Mouse (Mus musculus): ENCODE results near the gene Wipi1. TPM values are rescaled to one million over a fixed set of nuclear protein-coding genes. Genes with fewer than 3 reads are reported as not detected.

Gene Wipi1
- total and polyA plus RNA-seq, 3 experiments, result 1.8 to 2.2 (median 2.0) TPM

DNA sequence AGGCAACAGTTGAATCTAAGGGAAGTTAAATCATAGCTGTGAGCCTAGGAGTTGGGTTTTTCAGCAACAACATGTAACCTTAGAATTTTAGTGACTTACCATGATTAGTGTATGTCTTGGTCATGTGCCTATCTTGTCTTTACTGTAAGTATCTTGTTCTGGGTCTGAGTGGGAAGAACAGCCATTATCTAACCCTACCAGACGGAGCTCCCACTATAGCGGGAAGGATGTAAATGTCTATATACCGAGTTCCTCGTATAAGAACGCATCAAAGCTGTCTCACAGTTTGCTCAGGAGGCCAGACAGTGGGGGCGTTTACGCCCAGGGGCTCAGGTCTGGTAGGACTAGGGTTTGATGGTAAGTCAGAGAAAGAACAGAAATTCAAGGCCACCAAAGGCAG, 44.5 kb upstream of the Wipi1 start:
- no peak for TF ChIP-seq CHD1 (IDR thresholded peaks at IDR 0.05; ENCODE audit: low read depth, low read length)
- TF ChIP-seq MXI1 (IDR thresholded peaks at IDR 0.05; ENCODE audit: low read depth, low read length), result no peak
- TF ChIP-seq USF1 (IDR thresholded peaks at IDR 0.05; ENCODE audit: low read depth, low read length), result no peak
- no peak for TF ChIP-seq TCF12 (IDR thresholded peaks at IDR 0.05; ENCODE audit: low read depth, low read length)
- no peak for TF ChIP-seq MAX (IDR thresholded peaks at IDR 0.05; ENCODE audit: low read length)
- no peak for TF ChIP-seq EP300 (IDR thresholded peaks at IDR 0.05; ENCODE audit: low read length)
- no peak for TF ChIP-seq NELFE (IDR thresholded peaks at IDR 0.05; ENCODE audit: low read depth, low read length)
- no peak for TF ChIP-seq USF2 (conservative IDR thresholded peaks at IDR 0.05; ENCODE audit: low read depth, low read length)
- no peak for TF ChIP-seq GABPA (IDR thresholded peaks at IDR 0.05; ENCODE audit: insufficient replicate concordance, low read depth, low read length)
- TF ChIP-seq MYC (IDR thresholded peaks at IDR 0.05; ENCODE audit: low read depth, low read length), result no peak
- TF ChIP-seq MAZ (IDR thresholded peaks at IDR 0.05; ENCODE audit: low read depth, low read length), result no peak
- no peak for TF ChIP-seq UBTF (IDR thresholded peaks at IDR 0.05; ENCODE audit: low read depth, low read length)
- TF ChIP-seq MAFK (IDR thresholded peaks at IDR 0.05; ENCODE audit: insufficient replicate concordance, low read length), result no peak
- no peak for TF ChIP-seq ZC3H11A (IDR thresholded peaks at IDR 0.05; ENCODE audit: low read depth, low read length)
- TF ChIP-seq KAT2A (IDR thresholded peaks at IDR 0.05; ENCODE audit: insufficient replicate concordance, low read length), result no peak
- Histone ChIP-seq H3K79me2 (replicated peaks; ENCODE audit: control insufficient read depth, extremely low read depth, insufficient read depth, poor library complexity, severe bottlenecking) (peaks cover 79% of the 10 kb centered on the region), H3K9ac (ENCODE audit: insufficient read depth, low read depth) (no peak overlapping the region), H3K9me3 (replicated peaks; ENCODE audit: low read length) (no peaks in the 10 kb centered on the region), H3K4me1 (ENCODE audit: control insufficient read depth in 1 of 2, insufficient read depth in 2 of 2) (peaks cover 6 to 31% of the 10 kb centered on the region in 2 experiments), H3K27ac (ENCODE audit: insufficient read depth, low read depth) (no peak overlapping the region), H3K27me3 (replicated peaks) (no peaks in the 10 kb centered on the region), H3K36me3 (replicated peaks in 1 of 2; ENCODE audit: control insufficient read depth in 1 of 2, insufficient read depth in 1 of 2, low read length in 1 of 2) (peaks cover 54 to 72% of the 10 kb centered on the region in 2 experiments), H3K4me2 (ENCODE audit: insufficient read depth, low read depth, poor library complexity, severe bottlenecking) (no peak overlapping the region), H3K4me3 (replicated peaks in 1 of 3; ENCODE audit: low read depth in 2 of 3, low read length in 2 of 3, poor library complexity in 1 of 3) (no peak overlapping the region)
- in situ Hi-C loops (cut with MboI; ENCODE audit: low pct_ligation_motif_present, low pct_unique_long_range_greater_than_20kb, low sequenced_read_pairs), result no loop called here
- no peak for DNase-seq (ENCODE audit: extremely low read depth)
- dilution Hi-C loops (cut with MboI; ENCODE audit: extremely low pct_ligation_motif_present, extremely low pct_unique_long_range_greater_than_20kb, low sequenced_read_pairs), result no loop called here

DNA sequence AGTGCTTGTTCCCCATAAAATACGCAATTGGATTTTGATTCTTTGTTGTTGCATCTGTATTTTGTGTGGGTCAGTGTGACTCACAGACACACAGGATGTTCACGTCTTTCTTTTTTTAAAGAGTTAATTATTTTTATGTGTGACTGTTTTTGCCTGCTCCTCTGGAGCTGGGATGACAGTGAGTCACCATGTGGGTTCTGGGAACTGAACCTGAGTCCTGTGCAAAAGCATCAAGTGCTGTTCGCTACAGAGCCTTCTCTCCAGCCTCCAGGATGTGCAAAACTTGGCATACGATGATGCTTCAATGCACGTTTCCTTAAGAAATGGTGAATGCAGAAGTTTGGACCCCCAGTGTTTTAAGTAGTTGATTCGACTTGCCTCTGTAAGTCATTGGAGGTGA, 42.8 kb upstream of the Wipi1 start:
- H3K4me2 ChIP-seq (ENCODE audit: insufficient read depth, low read depth, poor library complexity, severe bottlenecking), result no peak overlapping the region
- in situ Hi-C loops (cut with MboI; ENCODE audit: low pct_ligation_motif_present, low pct_unique_long_range_greater_than_20kb, low sequenced_read_pairs) (no loop called here), dilution Hi-C loops (cut with MboI; ENCODE audit: extremely low pct_ligation_motif_present, extremely low pct_unique_long_range_greater_than_20kb, low sequenced_read_pairs) (no loop called here)
- no peak for DNase-seq (ENCODE audit: extremely low read depth)
- H3K9ac ChIP-seq (ENCODE audit: insufficient read depth, low read depth), result no peak overlapping the region
- no peak overlapping the region for H3K4me3 ChIP-seq (replicated peaks in 1 of 3; ENCODE audit: low read depth in 2 of 3, low read length in 2 of 3, poor library complexity in 1 of 3)
- H3K27ac ChIP-seq (ENCODE audit: insufficient read depth, low read depth), result no peak overlapping the region
- peaks cover 37 to 56% of the 10 kb centered on the region in 2 experiments for H3K36me3 ChIP-seq (replicated peaks in 1 of 2; ENCODE audit: control insufficient read depth in 1 of 2, insufficient read depth in 1 of 2, low read length in 1 of 2)
- TF ChIP-seq JUN (IDR thresholded peaks at IDR 0.05; ENCODE audit: insufficient read depth, low read depth, low read length) (no peak), ELF1 (IDR thresholded peaks at IDR 0.05; ENCODE audit: low read depth, low read length) (no peak), ZC3H11A (IDR thresholded peaks at IDR 0.05; ENCODE audit: low read depth, low read length) (no peak), ZNF384 (IDR thresholded peaks at IDR 0.05; ENCODE audit: low read depth, low read length) (no peak), MXI1 (IDR thresholded peaks at IDR 0.05; ENCODE audit: low read depth, low read length) (no peak), HCFC1 (IDR thresholded peaks at IDR 0.05; ENCODE audit: low read depth, low read length) (no peak), E2F4 (IDR thresholded peaks at IDR 0.05; ENCODE audit: insufficient replicate concordance, low read depth, low read length) (no peak), ETS1 (conservative IDR thresholded peaks at IDR 0.05; ENCODE audit: low read depth, low read length) (no peak), GABPA (IDR thresholded peaks at IDR 0.05; ENCODE audit: insufficient replicate concordance, low read depth, low read length) (no peak), MAFK (IDR thresholded peaks at IDR 0.05; ENCODE audit: insufficient replicate concordance, low read length) (no peak)
- H3K9me3 ChIP-seq (replicated peaks; ENCODE audit: low read length), result no peaks in the 10 kb centered on the region
- H3K79me2 ChIP-seq (replicated peaks; ENCODE audit: control insufficient read depth, extremely low read depth, insufficient read depth, poor library complexity, severe bottlenecking), result peaks cover 73% of the 10 kb centered on the region
- H3K27me3 ChIP-seq (replicated peaks), result no peaks in the 10 kb centered on the region
- peaks cover 6 to 37% of the 10 kb centered on the region in 2 experiments for H3K4me1 ChIP-seq (ENCODE audit: control insufficient read depth in 1 of 2, insufficient read depth in 2 of 2)
